Mouse (Mus musculus): ENCODE results near the gene Gm47841.

DNA sequence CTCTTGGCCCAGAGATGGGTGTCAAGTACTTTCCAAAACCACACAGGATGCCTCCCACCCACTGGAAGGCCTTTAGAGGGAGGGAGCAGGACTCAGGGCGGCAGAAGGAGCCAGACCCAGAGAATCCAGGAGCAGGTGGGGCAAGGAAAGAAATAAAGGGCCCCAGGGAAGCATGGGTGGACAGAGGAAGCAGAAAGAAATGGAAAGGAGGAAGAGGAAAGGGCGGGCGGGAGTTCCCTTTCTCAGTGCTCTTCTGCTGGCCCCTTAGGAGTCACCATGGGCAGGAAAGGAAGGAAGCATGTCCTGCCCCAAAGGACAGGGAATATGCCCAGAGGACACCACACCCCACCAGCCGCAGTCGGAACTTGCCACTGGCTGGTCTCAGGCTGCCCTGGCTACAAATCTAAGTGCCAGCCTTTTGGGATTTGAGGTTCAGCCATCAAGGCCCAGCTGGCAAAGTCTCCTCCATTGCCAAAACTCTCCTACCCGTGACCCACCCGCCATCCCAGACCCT, 33.9 kb upstream of the Gm47841 start:
- no peak for TF ChIP-seq CTCF (IDR thresholded peaks at IDR 0.05)
- peak; percentile 13; the same call in 1 of the 2 replicates for TF ChIP-seq EP300 (IDR thresholded peaks at IDR 0.05)
